Mouse (Mus musculus) hindbrain, postnatal 0 days (tissue): Measurements from ENCODE around the gene Lce1c. TPM values are rescaled to one million over a fixed set of nuclear protein-coding genes. Genes with fewer than 3 reads are reported as not detected.

Source experiments
- ATAC-seq: fragments of 200-750 bp; cut with Nextera tagmentation; 2 replicates; pipeline ENCODE4 v1.8.0; 2017; ENCODE audit warnings: mild to moderate bottlenecking, moderate TSS enrichment, moderate library complexity
- DNase-seq: peaks from one replicate; pipeline ENCODE4 v3.0.0-alpha.2; 2015; ENCODE audit warnings: low spot score
- H3K27ac ChIP-seq: fragments of 300-500 bp; sonication (generic); 2 replicates; pipeline ENCODE4 v1.5.1; 2014; ENCODE audit warnings: mild to moderate bottlenecking
- H3K27me3 ChIP-seq: fragments of 300-500 bp; sonication (generic); 2 replicates; pipeline ENCODE4 v1.6.1; 2014; ENCODE audit warnings: low read length, mixed read lengths; ENCODE audit not compliant: insufficient read depth
- H3K36me3 ChIP-seq: fragments of 300-500 bp; sonication (generic); 2 replicates; pipeline ENCODE4 v1.6.1; 2014; ENCODE audit warnings: low read length, mixed read lengths; ENCODE audit not compliant: insufficient read depth
- H3K4me1 ChIP-seq: fragments of 300-500 bp; sonication (generic); 2 replicates; pipeline ENCODE4 v1.6.1; 2014; ENCODE audit warnings: antibody characterized with exemption, low read length, mixed read lengths; ENCODE audit not compliant: insufficient read depth
- H3K4me2 ChIP-seq: fragments of 300-500 bp; sonication (generic); 2 replicates; pipeline ENCODE4 v1.6.1; 2014; ENCODE audit warnings: low read depth, mild to moderate bottlenecking, low read length, moderate library complexity, mixed read lengths
- H3K4me3 ChIP-seq: fragments of 300-500 bp; sonication (generic); 2 replicates; pipeline ENCODE4 v1.5.1; 2014; ENCODE audit warnings: low read length
- H3K9ac ChIP-seq: fragments of 300-500 bp; sonication (generic); replicated peaks from 2 replicates; pipeline ENCODE4 v1.6.1; 2014; ENCODE audit warnings: mild to moderate bottlenecking, low read length, moderate library complexity, mixed read lengths
- H3K9me3 ChIP-seq: fragments of 300-500 bp; sonication (generic); 2 replicates; pipeline ENCODE4 v1.6.1; 2016; ENCODE audit warnings: low read length, mixed read lengths
- CTCF ChIP-seq: IDR thresholded peaks from 2 replicates; pipeline ENCODE4 v1.5.1; 2016; ENCODE audit warnings: antibody characterized with exemption, control low read depth, low read depth
- WGBS: fragments of 180-500 bp; shearing (Covaris S2); extraction: QIAGEN DNeasy Blood & Tissue Kit; methylation state at CpG from one replicate; pipeline ENCODE4 v1.1.7; 2014; 5-methylcytosine and 5-hydroxymethylcytosine counted together
- polyA plus RNA-seq: library from polyadenylated mRNA; unstranded; fragments of >200 nt; fragmentation: Nextera tagmentation; extraction: Ambion mirVana; gene quantifications from 2 replicates; pipeline ENCODE4 v1.2.1, GENCODE M21; 2015
- total RNA-seq: library from RNA; depleted of rRNA; stranded (reverse); fragments of >200 nt; gene quantifications from 2 replicates; pipeline ENCODE4 v1.2.3, GENCODE M21; 2014; rRNA removed

Gene Lce1c
- total and polyA plus RNA-seq, 2 experiments from 2014 or later = not detected

GRCm38 (mm10) chr3:92722631-92723030, 43.6 kb downstream of the Lce1c start:
- ATAC-seq (no peak), DNase-seq (no peak)
- H3K27me3 ChIP-seq = no peaks in the 10 kb centered on the region
- WGBS = 90% methylated on average over 5 of the region's 5 CpGs
- no peak overlapping the region for H3K4me2 ChIP-seq
- TF ChIP-seq CTCF = no peak
- no peaks in the 10 kb centered on the region for H3K4me1 ChIP-seq
- H3K4me3 ChIP-seq = no peak overlapping the region
- H3K9ac ChIP-seq = no peak overlapping the region
- no peaks in the 10 kb centered on the region for H3K9me3 ChIP-seq
- H3K27ac ChIP-seq = no peak overlapping the region
- H3K36me3 ChIP-seq = no peaks in the 10 kb centered on the region

Other genes starting within 250 kb of the Lce1c start
- 2.5 and 3.7 TPM in 2 replicates for gene Gm9774, start 249.8 kb upstream of the Lce1c start, total RNA-seq
- 9.4 and 9.6 TPM in 2 replicates for gene Gm9774, start 249.8 kb upstream of the Lce1c start, polyA plus RNA-seq
- gene Sprr2k, start 246.7 kb upstream of the Lce1c start, total RNA-seq = not detected in 2 replicates
- not detected in 2 replicates for gene Sprr2k, start 246.7 kb upstream of the Lce1c start, polyA plus RNA-seq
- not detected in 2 replicates for gene Sprr1b, start 240.5 kb upstream of the Lce1c start, total RNA-seq
- gene Sprr1b, start 240.5 kb upstream of the Lce1c start, polyA plus RNA-seq = 0.18 TPM in 1 of 2 replicates, not detected in the other
- gene Sprr3, start 220.5 kb upstream of the Lce1c start, total RNA-seq = not detected in 2 replicates
- not detected in 2 replicates for gene Sprr3, start 220.5 kb upstream of the Lce1c start, polyA plus RNA-seq
- gene Sprr1a, start 193.4 kb upstream of the Lce1c start, total RNA-seq = not detected in 2 replicates
- gene Sprr1a, start 193.4 kb upstream of the Lce1c start, polyA plus RNA-seq = 0.23 and 0.25 TPM in 2 replicates
- gene Sprr4, start 178.8 kb upstream of the Lce1c start, total RNA-seq = not detected in 2 replicates
- gene Sprr4, start 178.8 kb upstream of the Lce1c start, polyA plus RNA-seq = not detected in 2 replicates
- not detected in 2 replicates for gene 2310046K23Rik, start 144.7 kb upstream of the Lce1c start, total RNA-seq
- gene 2310046K23Rik, start 144.7 kb upstream of the Lce1c start, polyA plus RNA-seq = not detected in 2 replicates
- gene Ivl, start 105.5 kb upstream of the Lce1c start, total RNA-seq = not detected in 2 replicates
- gene Ivl, start 105.5 kb upstream of the Lce1c start, polyA plus RNA-seq = not detected in 2 replicates
- not detected in 2 replicates for gene Smcp, start 90.2 kb upstream of the Lce1c start, total RNA-seq
- gene Smcp, start 90.2 kb upstream of the Lce1c start, polyA plus RNA-seq = not detected in 2 replicates
- not detected in 2 replicates for gene 2210017I01Rik, start 71.8 kb upstream of the Lce1c start, total RNA-seq
- not detected in 2 replicates for gene 2210017I01Rik, start 71.8 kb upstream of the Lce1c start, polyA plus RNA-seq
- gene Lce6a, start 57.6 kb upstream of the Lce1c start, total RNA-seq = not detected in 2 replicates
- gene Lce6a, start 57.6 kb upstream of the Lce1c start, polyA plus RNA-seq = not detected in 2 replicates
- gene Lce1a1, start 30.9 kb upstream of the Lce1c start, total RNA-seq = not detected in 2 replicates
- not detected in 2 replicates for gene Lce1a1, start 30.9 kb upstream of the Lce1c start, polyA plus RNA-seq
- not detected in 2 replicates for gene Lce1b, start 22.3 kb upstream of the Lce1c start, total RNA-seq
- not detected in 2 replicates for gene Lce1b, start 22.3 kb upstream of the Lce1c start, polyA plus RNA-seq
- not detected in 2 replicates for gene Lce1a2, start 8.9 kb upstream of the Lce1c start, total RNA-seq
- not detected in 2 replicates for gene Lce1a2, start 8.9 kb upstream of the Lce1c start, polyA plus RNA-seq
- gene Lce1d, start 8.0 kb downstream of the Lce1c start, total RNA-seq = not detected in 2 replicates
- gene Lce1d, start 8.0 kb downstream of the Lce1c start, polyA plus RNA-seq = not detected in 2 replicates
- gene Lce1e, start 29.8 kb downstream of the Lce1c start, total RNA-seq = not detected in 2 replicates
- not detected in 2 replicates for gene Lce1e, start 29.8 kb downstream of the Lce1c start, polyA plus RNA-seq
- gene Lce1f, start 41.1 kb downstream of the Lce1c start, total RNA-seq = not detected in 2 replicates
- gene Lce1f, start 41.1 kb downstream of the Lce1c start, polyA plus RNA-seq = not detected in 2 replicates
- not detected in 2 replicates for gene Gm38119, start 59.8 kb downstream of the Lce1c start, total RNA-seq
- gene Gm38119, start 59.8 kb downstream of the Lce1c start, polyA plus RNA-seq = not detected in 2 replicates
- gene Lce1g, start 73.1 kb downstream of the Lce1c start, total RNA-seq = not detected in 2 replicates
- 0.20 TPM in 1 of 2 replicates, not detected in the other for gene Lce1g, start 73.1 kb downstream of the Lce1c start, polyA plus RNA-seq
- not detected in 2 replicates for gene Lce1h, start 85.8 kb downstream of the Lce1c start, total RNA-seq
- not detected in 2 replicates for gene Lce1h, start 85.8 kb downstream of the Lce1c start, polyA plus RNA-seq
- gene Lce1i, start 99.7 kb downstream of the Lce1c start, total RNA-seq = not detected in 2 replicates
- not detected in 2 replicates for gene Lce1i, start 99.7 kb downstream of the Lce1c start, polyA plus RNA-seq
- gene Lce1j, start 111.3 kb downstream of the Lce1c start, total RNA-seq = not detected in 2 replicates
- gene Lce1j, start 111.3 kb downstream of the Lce1c start, polyA plus RNA-seq = not detected in 2 replicates
- gene Lce1k, start 128.6 kb downstream of the Lce1c start, total RNA-seq = not detected in 2 replicates
- gene Lce1k, start 128.6 kb downstream of the Lce1c start, polyA plus RNA-seq = not detected in 2 replicates
- gene Kprp, start 148.0 kb downstream of the Lce1c start, total RNA-seq = not detected in 2 replicates
- not detected in 2 replicates for gene Kprp, start 148.0 kb downstream of the Lce1c start, polyA plus RNA-seq
- gene Lce1l, start 172.0 kb downstream of the Lce1c start, total RNA-seq = not detected in 2 replicates
- not detected in 2 replicates for gene Lce1l, start 172.0 kb downstream of the Lce1c start, polyA plus RNA-seq
- not detected in 2 replicates for gene 2310050C09Rik, start 191.0 kb downstream of the Lce1c start, total RNA-seq
- not detected in 2 replicates for gene 2310050C09Rik, start 191.0 kb downstream of the Lce1c start, polyA plus RNA-seq
- gene Lce3a, start 247.0 kb downstream of the Lce1c start, total RNA-seq = not detected in 2 replicates
- not detected in 2 replicates for gene Lce3a, start 247.0 kb downstream of the Lce1c start, polyA plus RNA-seq